8 mouse cellular contexts compared by ENCODE assay signal in genomic region chr7:130288719-130289427, GRCm38 (mm10).
DNase-seq lines count a peak whose midpoint lies in the region; ATAC-seq and TF ChIP-seq lines count a peak whose summit lies in the region.

No protein-coding gene starts in this region.

- no peaks in the 10 kb centered on the region for H3K36me3 ChIP-seq in forebrain, embryonic 10.5 days (replicated peaks)
- H3K36me3 ChIP-seq in forebrain, embryonic 11.5 days (ENCODE audit: control insufficient read depth, insufficient read depth, low read length), result no peaks in the 10 kb centered on the region
- H3K36me3 ChIP-seq in C2C12 (ENCODE audit: control insufficient read depth, insufficient read depth), result no peaks in the 10 kb centered on the region
- H3K36me3 ChIP-seq in forebrain, embryonic 16.5 days (ENCODE audit: control insufficient read depth, insufficient read depth), result no peaks in the 10 kb centered on the region

- ATAC-seq in forebrain, embryonic 11.5 days (replicated peaks; ENCODE audit: low FRiP score), result no peak
- no peak for ATAC-seq in forebrain, embryonic 16.5 days

- no peak overlapping the region for H3ac ChIP-seq in C2C12 (ENCODE audit: control insufficient read depth, insufficient read length, low read depth)

- TF ChIP-seq CTCF in C2C12 (IDR thresholded peaks at IDR 0.05; ENCODE audit: control insufficient read depth, insufficient read depth, insufficient read length), result no peak

- H3K4me3 ChIP-seq in forebrain, embryonic 10.5 days, result peak overlapping the region; percentile 22; the same call in 1 of the 2 replicates
- H3K4me3 ChIP-seq in forebrain, embryonic 11.5 days (ENCODE audit: low read depth, low read length), result no peak overlapping the region
- H3K4me3 ChIP-seq in C2C12 (ENCODE audit: insufficient read depth, poor library complexity, severe bottlenecking), result no peak overlapping the region
- H3K4me3 ChIP-seq in forebrain, embryonic 16.5 days (replicated peaks; ENCODE audit: low read length), result no peak overlapping the region

- H3K9ac ChIP-seq in forebrain, embryonic 11.5 days (ENCODE audit: low read length), result no peak overlapping the region
- H3K9ac ChIP-seq in forebrain, embryonic 16.5 days (replicated peaks; ENCODE audit: low read depth, low read length), result no peak overlapping the region

- H3K27ac ChIP-seq in forebrain, embryonic 10.5 days, result peak overlapping the region; percentile 33
- H3K27ac ChIP-seq in forebrain, embryonic 11.5 days (ENCODE audit: low read depth, low read length), result no peak overlapping the region
- no peak overlapping the region for H3K27ac ChIP-seq in forebrain, embryonic 16.5 days (ENCODE audit: low read length)

- peaks cover 69% of the 10 kb centered on the region for H3K27me3 ChIP-seq in forebrain, embryonic 10.5 days (ENCODE audit: poor library complexity, severe bottlenecking)
- no peaks in the 10 kb centered on the region for H3K27me3 ChIP-seq in forebrain, embryonic 11.5 days (ENCODE audit: control insufficient read depth, insufficient read depth, low read length)
- H3K27me3 ChIP-seq in C2C12 (ENCODE audit: control insufficient read depth, insufficient read depth, insufficient read length), result peaks cover 10% of the 10 kb centered on the region
- no peaks in the 10 kb centered on the region for H3K27me3 ChIP-seq in forebrain, embryonic 16.5 days (replicated peaks; ENCODE audit: control insufficient read depth, insufficient read depth, low read length)

- no peaks in the 10 kb centered on the region for H3K9me3 ChIP-seq in forebrain, embryonic 10.5 days
- H3K9me3 ChIP-seq in forebrain, embryonic 11.5 days (ENCODE audit: control insufficient read depth, low read length), result no peaks in the 10 kb centered on the region
- no peaks in the 10 kb centered on the region for H3K9me3 ChIP-seq in forebrain, embryonic 16.5 days (ENCODE audit: control insufficient read depth, low read length)

- no peaks in the 10 kb centered on the region for H3K79me2 ChIP-seq in C2C12 (ENCODE audit: control insufficient read depth, insufficient read depth)

- DNase-seq in forebrain, embryonic 10.5 days (ENCODE audit: extremely low spot score, low spot score), result no peak
- no peak for DNase-seq in forebrain, embryonic 11.5 days (ENCODE audit: low spot score)
- DNase-seq in lung, postnatal 10 days, result peak; percentile 68
- no peak for DNase-seq in left cerebral cortex, adult 9 months (ENCODE audit: low spot score in 2 of 2)
- no peak for DNase-seq in embryo, embryonic 11 days
- DNase-seq in thymus, postnatal 36 days, result no peak

- H3K4me2 ChIP-seq in forebrain, embryonic 11.5 days (ENCODE audit: low read depth, low read length, severe bottlenecking), result no peak overlapping the region
- H3K4me2 ChIP-seq in forebrain, embryonic 16.5 days (ENCODE audit: low read length), result peak overlapping the region; percentile 28

- 44% methylated on average over 11 of the region's 11 CpGs for WGBS in forebrain, embryonic 10.5 days
- 42% methylated on average over 11 of the region's 11 CpGs for WGBS in forebrain, embryonic 11.5 days
- WGBS in forebrain, embryonic 16.5 days, result 44% methylated on average over 11 of the region's 11 CpGs

- H3K79me3 ChIP-seq in C2C12 (ENCODE audit: low read depth), result no peaks in the 10 kb centered on the region

- peaks cover 44% of the 10 kb centered on the region for H3K4me1 ChIP-seq in forebrain, embryonic 10.5 days
- peaks cover 7% of the 10 kb centered on the region for H3K4me1 ChIP-seq in forebrain, embryonic 11.5 days (replicated peaks; ENCODE audit: control insufficient read depth, insufficient read depth, low read length)
- H3K4me1 ChIP-seq in forebrain, embryonic 16.5 days (replicated peaks; ENCODE audit: control insufficient read depth, insufficient read depth, low read length), result peaks cover 10% of the 10 kb centered on the region; the same call in 1 of the 2 replicates

TF ChIP-seq in C2C12, 6 proteins besides CTCF, POLR2A, EP300 and RAD21:
- TF ChIP-seq CEBPB (IDR thresholded peaks at IDR 0.05; ENCODE audit: low read depth), result peak; percentile 25
- TF ChIP-seq MYOG (IDR thresholded peaks at IDR 0.05; ENCODE audit: control insufficient read depth, extremely low read depth, insufficient read length), result no peak
